Mouse (Mus musculus) hindbrain, embryonic 11.5 days (tissue): ENCODE data around the gene Acbd6. TPM values are rescaled to one million over a fixed set of nuclear protein-coding genes. Genes with fewer than 3 reads are reported as not detected.

Experiments
- ATAC-seq: fragments of 200-750 bp; cut with Nextera tagmentation; 2 replicates; pipeline ENCODE4 v1.8.0; 2017; ENCODE audit warnings: mild to moderate bottlenecking, moderate TSS enrichment, moderate library complexity; ENCODE audit not compliant: low FRiP score
- DNase-seq: peaks from one replicate; pipeline ENCODE4 v3.0.0-alpha.2; 2015; ENCODE audit warnings: low spot score
- H3K27ac ChIP-seq: fragments of 300-500 bp; sonication (generic); 2 replicates; pipeline ENCODE4 v1.5.1; 2014; ENCODE audit warnings: mild to moderate bottlenecking, low read depth, low read length
- H3K27me3 ChIP-seq: fragments of 300-500 bp; sonication (generic); 2 replicates; pipeline ENCODE4 v1.6.1; 2014; ENCODE audit warnings: mild to moderate bottlenecking, low read length, moderate library complexity, mixed read lengths; ENCODE audit not compliant: control insufficient read depth, insufficient read depth
- H3K36me3 ChIP-seq: fragments of 300-500 bp; sonication (generic); 2 replicates; pipeline ENCODE4 v1.6.1; 2014; ENCODE audit warnings: mild to moderate bottlenecking, low read length, moderate library complexity, mixed read lengths; ENCODE audit not compliant: control insufficient read depth, insufficient read depth
- H3K4me1 ChIP-seq: fragments of 300-500 bp; sonication (generic); replicated peaks from 2 replicates; pipeline ENCODE4 v1.6.1; 2014; ENCODE audit warnings: low read length, mixed read lengths; ENCODE audit not compliant: control insufficient read depth, insufficient read depth
- H3K4me2 ChIP-seq: fragments of 300-500 bp; sonication (generic); replicated peaks from 2 replicates; pipeline ENCODE4 v1.6.1; 2014; ENCODE audit warnings: mild to moderate bottlenecking, low read depth, low read length
- H3K4me3 ChIP-seq: fragments of 300-500 bp; sonication (generic); 2 replicates; pipeline ENCODE4 v1.5.1; 2014; ENCODE audit warnings: low read depth, low read length
- H3K9ac ChIP-seq: fragments of 300-500 bp; sonication (generic); 2 replicates; pipeline ENCODE4 v1.6.1; 2014; ENCODE audit warnings: low read depth, low read length
- H3K9me3 ChIP-seq: fragments of 300-500 bp; sonication (generic); 2 replicates; pipeline ENCODE4 v1.6.1; 2016; ENCODE audit warnings: low read length; ENCODE audit not compliant: control insufficient read depth
- WGBS: fragments of 180-500 bp; shearing (Covaris S2); extraction: QIAGEN DNeasy Blood & Tissue Kit; methylation state at CpG from one replicate; pipeline ENCODE4 v1.1.7; 2014; 5-methylcytosine and 5-hydroxymethylcytosine counted together
- polyA plus RNA-seq: library from polyadenylated mRNA; unstranded; fragments of >200 nt; fragmentation: Nextera tagmentation; extraction: Ambion mirVana; gene quantifications from 2 replicates; pipeline ENCODE4 v1.2.1, GENCODE M21; 2014

Gene Acbd6
- polyA plus RNA-seq, 1 experiment from 2014 or later: 79.9 TPM

- Histone ChIP-seq H3K27ac (no peak overlapping the region), H3K4me3 (no peak overlapping the region), H3K4me2 (no peak overlapping the region), H3K36me3 (peaks cover 6% of the 10 kb centered on the region), H3K27me3 (no peaks in the 10 kb centered on the region), H3K4me1 (no peaks in the 10 kb centered on the region), H3K9me3 (no peaks in the 10 kb centered on the region), H3K9ac (no peak overlapping the region)
- DNase-seq: no peak
- ATAC-seq: no peak
- WGBS: 94% methylated on average over 4 of the region's 4 CpGs
These were observed 11.4 kb downstream of the Acbd6 start for GRCm38 (mm10) chr1:155569340-155569739.

- H3K9ac ChIP-seq: no peak overlapping the region
- ATAC-seq (no peak), DNase-seq (peak; percentile 88)
- no peak overlapping the region for H3K4me2 ChIP-seq
- 28% methylated on average over 7 of the region's 7 CpGs for WGBS
- H3K36me3 ChIP-seq: no peaks in the 10 kb centered on the region
- H3K4me1 ChIP-seq: no peaks in the 10 kb centered on the region
- H3K27ac ChIP-seq: no peak overlapping the region
- no peak overlapping the region for H3K4me3 ChIP-seq
- no peaks in the 10 kb centered on the region for H3K27me3 ChIP-seq
- H3K9me3 ChIP-seq: no peaks in the 10 kb centered on the region
These were observed 17.2 kb downstream of the Acbd6 start for GRCm38 (mm10) chr1:155574966-155575673.

GRCm38 (mm10) chr1:155576432-155576831 is 18.5 kb downstream of the Acbd6 start:
- Histone ChIP-seq H3K9ac (no peak overlapping the region), H3K36me3 (no peaks in the 10 kb centered on the region), H3K4me3 (no peak overlapping the region), H3K4me2 (no peak overlapping the region), H3K4me1 (no peaks in the 10 kb centered on the region), H3K27me3 (no peaks in the 10 kb centered on the region), H3K27ac (no peak overlapping the region), H3K9me3 (no peaks in the 10 kb centered on the region)
- no peak for ATAC-seq
- 35% methylated on average over 2 of the region's 2 CpGs for WGBS
- DNase-seq: peak; percentile 78

- no peak for DNase-seq
- H3K27me3 ChIP-seq: no peaks in the 10 kb centered on the region
- no peak for ATAC-seq
- H3K4me2 ChIP-seq: no peak overlapping the region
- H3K4me1 ChIP-seq: no peaks in the 10 kb centered on the region
- H3K9me3 ChIP-seq: no peaks in the 10 kb centered on the region
- no peaks in the 10 kb centered on the region for H3K36me3 ChIP-seq
- H3K9ac ChIP-seq: no peak overlapping the region
- 80% methylated on average over 2 of the region's 2 CpGs for WGBS
- H3K27ac ChIP-seq: no peak overlapping the region
- no peak overlapping the region for H3K4me3 ChIP-seq
These were observed 19.4 kb downstream of the Acbd6 start for GRCm38 (mm10) chr1:155577316-155577715.

DNA sequence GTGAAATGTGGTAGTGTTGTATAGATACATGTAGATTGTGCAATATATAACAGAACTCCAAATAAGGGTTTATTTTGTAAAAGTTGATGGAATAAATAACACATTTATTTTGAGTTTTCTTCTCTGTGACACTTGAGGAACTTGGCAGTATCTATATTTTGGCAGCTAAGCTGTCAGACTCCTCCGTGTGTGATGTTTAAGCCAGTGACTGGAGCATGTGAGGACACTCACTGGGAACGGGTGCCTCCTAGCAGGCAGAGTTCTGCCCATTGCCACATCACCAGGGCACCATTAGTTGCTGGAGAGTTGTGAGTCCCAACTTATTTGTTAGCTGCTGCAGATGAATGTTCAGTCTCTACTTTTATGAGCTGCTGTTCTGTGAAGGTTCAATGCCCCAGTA is 30.0 kb downstream of the Acbd6 start:
- Histone ChIP-seq H3K4me2 (no peak overlapping the region), H3K27ac (no peak overlapping the region), H3K27me3 (no peaks in the 10 kb centered on the region), H3K9ac (no peak overlapping the region), H3K9me3 (no peaks in the 10 kb centered on the region), H3K36me3 (no peaks in the 10 kb centered on the region), H3K4me3 (no peak overlapping the region), H3K4me1 (no peaks in the 10 kb centered on the region)
- ATAC-seq (no peak), DNase-seq (no peak)
- WGBS: 87% methylated on average over 2 of the region's 2 CpGs

DNA sequence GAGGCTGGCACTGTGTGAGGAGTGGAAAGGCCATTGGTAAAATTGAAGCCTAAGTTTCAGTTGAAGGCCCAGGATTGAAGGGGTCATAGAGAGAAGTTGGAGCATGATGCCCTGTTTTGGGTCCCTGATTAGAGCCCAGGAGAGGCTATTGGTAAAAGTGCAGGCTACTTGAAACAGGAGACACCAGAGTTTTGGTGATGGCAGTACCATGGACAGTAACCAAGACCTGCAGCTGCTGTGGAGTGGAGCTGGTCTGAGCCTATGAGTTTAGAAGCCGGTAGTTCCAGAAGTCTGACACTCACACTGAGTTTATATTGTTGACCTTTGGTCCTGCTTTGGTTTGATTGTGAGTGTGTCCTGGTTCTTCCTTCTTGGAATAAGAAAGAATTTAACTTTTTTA is 36.2 kb downstream of the Acbd6 start:
- H3K4me1 ChIP-seq: no peaks in the 10 kb centered on the region
- H3K4me3 ChIP-seq: no peak overlapping the region
- WGBS: 54% methylated on average over 1 of the region's 1 CpGs
- no peak for ATAC-seq
- H3K36me3 ChIP-seq: no peaks in the 10 kb centered on the region
- H3K4me2 ChIP-seq: no peak overlapping the region
- no peak overlapping the region for H3K27ac ChIP-seq
- peak; percentile 25 for DNase-seq
- H3K27me3 ChIP-seq: no peaks in the 10 kb centered on the region
- no peak overlapping the region for H3K9ac ChIP-seq
- H3K9me3 ChIP-seq: no peaks in the 10 kb centered on the region

- H3K36me3 ChIP-seq: no peaks in the 10 kb centered on the region
- H3K27me3 ChIP-seq: no peaks in the 10 kb centered on the region
- no peak overlapping the region for H3K9ac ChIP-seq
- H3K9me3 ChIP-seq: no peaks in the 10 kb centered on the region
- ATAC-seq: no peak
- no peak overlapping the region for H3K4me2 ChIP-seq
- H3K27ac ChIP-seq: no peak overlapping the region
- no peak overlapping the region for H3K4me3 ChIP-seq
- no peaks in the 10 kb centered on the region for H3K4me1 ChIP-seq
- WGBS: 96% methylated on average over 3 of the region's 3 CpGs
- no peak for DNase-seq
These were observed 38.7 kb downstream of the Acbd6 start for GRCm38 (mm10) chr1:155596576-155596975.

GRCm38 (mm10) chr1:155604706-155605105 is 46.8 kb downstream of the Acbd6 start:
- no peaks in the 10 kb centered on the region; the same call in none of the 2 replicates for H3K4me1 ChIP-seq
- WGBS: 19% methylated on average over 1 of the region's 1 CpGs
- DNase-seq: peak; percentile 22

DNA sequence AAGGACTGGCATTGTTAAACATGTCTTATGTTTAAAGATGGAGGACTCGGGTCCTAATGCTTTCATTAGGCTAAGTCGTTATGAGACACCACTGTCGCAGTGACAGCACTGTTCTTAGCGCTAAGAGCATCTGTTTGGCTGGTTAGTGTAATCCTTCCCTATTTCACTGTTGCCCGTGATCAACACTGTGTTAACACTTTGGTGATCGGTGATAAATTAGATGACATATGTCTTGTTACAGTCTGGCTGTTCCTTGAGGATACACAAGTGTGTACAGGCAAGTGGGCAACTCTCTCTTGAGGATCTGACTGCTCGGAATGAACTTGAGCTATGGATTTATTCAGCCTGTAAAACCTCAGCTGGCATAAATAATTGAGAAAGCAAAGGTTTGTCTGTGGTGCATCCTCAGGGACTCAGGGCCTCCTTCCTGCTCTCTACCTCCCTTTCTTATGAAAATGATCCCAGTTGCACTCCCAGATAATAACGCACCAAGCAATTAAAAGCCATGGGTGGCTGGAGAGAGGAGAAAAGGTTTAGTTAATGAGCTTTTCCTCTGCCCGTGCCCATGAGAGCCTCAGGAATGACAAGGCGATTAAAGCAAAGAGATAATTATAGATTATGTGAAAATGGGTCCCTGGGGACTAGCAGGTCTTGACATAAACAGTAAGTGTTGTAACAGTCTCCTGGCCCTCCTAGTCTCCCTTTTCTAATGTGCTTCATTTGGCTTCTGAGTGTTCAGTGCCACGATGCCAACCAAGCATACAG is 47.7 kb downstream of the Acbd6 start:
- H3K4me3 ChIP-seq: no peak overlapping the region
- H3K27me3 ChIP-seq: no peaks in the 10 kb centered on the region
- 42% methylated on average over 11 of the region's 11 CpGs for WGBS
- H3K4me2 ChIP-seq: no peak overlapping the region
- no peaks in the 10 kb centered on the region; the same call in none of the 2 replicates for H3K4me1 ChIP-seq
- no peaks in the 10 kb centered on the region for H3K36me3 ChIP-seq
- H3K9me3 ChIP-seq: no peaks in the 10 kb centered on the region
- H3K9ac ChIP-seq: no peak overlapping the region
- H3K27ac ChIP-seq: no peak overlapping the region
- peak; percentile 84 for ATAC-seq
- DNase-seq: peak; percentile 56

More at GRCm38 (mm10) chr1:155604706-155605105, 46.8 kb downstream of the Acbd6 start:
- H3K4me3 ChIP-seq: no peak overlapping the region
- H3K9me3 ChIP-seq: no peaks in the 10 kb centered on the region
- no peaks in the 10 kb centered on the region for H3K36me3 ChIP-seq
- ATAC-seq: no peak
- no peak overlapping the region for H3K4me2 ChIP-seq
- H3K27ac ChIP-seq: no peak overlapping the region
- H3K9ac ChIP-seq: no peak overlapping the region
- H3K27me3 ChIP-seq: no peaks in the 10 kb centered on the region
